Mouse (Mus musculus) liver, embryonic 15.5 days (tissue): ENCODE results near the gene Osbpl2. TPM values are rescaled to one million over a fixed set of nuclear protein-coding genes. Genes with fewer than 3 reads are reported as not detected.
"Not testable (repeated sequence)": the region's sequence is repeated elsewhere in the genome, so short reads cannot be mapped to it uniquely, and the experiment has no call there.

Experiments used
- ATAC-seq: fragments of 200-750 bp; cut with Nextera tagmentation; 2 replicates; pipeline ENCODE4 v1.8.0; 2017; ENCODE audit warnings: moderate number of reproducible peaks, mild to moderate bottlenecking, moderate library complexity; ENCODE audit not compliant: insufficient read depth
- H3K27ac ChIP-seq: fragments of 300-500 bp; sonication (generic); replicated peaks from 2 replicates; pipeline ENCODE4 v1.5.1; 2015; ENCODE audit warnings: mild to moderate bottlenecking, inconsistent platforms
- H3K27me3 ChIP-seq: fragments of 300-500 bp; sonication (generic); 2 replicates; pipeline ENCODE4 v1.6.1; 2015; ENCODE audit warnings: mild to moderate bottlenecking, inconsistent platforms
- H3K36me3 ChIP-seq: fragments of 300-500 bp; sonication (generic); replicated peaks from 2 replicates; pipeline ENCODE4 v1.6.1; 2015; ENCODE audit warnings: moderate library complexity, mild to moderate bottlenecking, inconsistent platforms
- H3K4me1 ChIP-seq: fragments of 300-500 bp; sonication (generic); replicated peaks from 2 replicates; pipeline ENCODE4 v1.6.1; 2015; ENCODE audit warnings: inconsistent platforms
- H3K4me2 ChIP-seq: fragments of 300-500 bp; sonication (generic); 2 replicates; pipeline ENCODE4 v1.6.1; 2015; ENCODE audit warnings: moderate library complexity, mild to moderate bottlenecking, inconsistent platforms
- H3K4me3 ChIP-seq: fragments of 300-500 bp; sonication (generic); replicated peaks from 2 replicates; pipeline ENCODE4 v1.5.1; 2015; ENCODE audit warnings: mild to moderate bottlenecking, inconsistent platforms
- H3K9ac ChIP-seq: fragments of 300-500 bp; sonication (generic); 2 replicates; pipeline ENCODE4 v1.6.1; 2015; ENCODE audit warnings: moderate library complexity, mild to moderate bottlenecking, inconsistent platforms
- H3K9me3 ChIP-seq: fragments of 300-500 bp; sonication (generic); replicated peaks from 2 replicates; pipeline ENCODE4 v1.6.1; 2016; ENCODE audit warnings: inconsistent platforms
- WGBS: fragments of 180-500 bp; shearing (Covaris S2); methylation state at CpG from one replicate; pipeline ENCODE4 v1.1.7; 2015; ENCODE audit warnings: mixed read lengths; ENCODE audit not compliant: insufficient replicate concordance; 5-methylcytosine and 5-hydroxymethylcytosine counted together
- polyA plus RNA-seq: library from polyadenylated mRNA; unstranded; fragments of >200 nt; fragmentation: Nextera tagmentation; extraction: Ambion mirVana; gene quantifications from 2 replicates; pipeline ENCODE4 v1.2.1, GENCODE M21; 2015

Osbpl2 gene
- polyA plus RNA-seq, 1 experiment from 2014 or later, result 9.4 TPM

DNA sequence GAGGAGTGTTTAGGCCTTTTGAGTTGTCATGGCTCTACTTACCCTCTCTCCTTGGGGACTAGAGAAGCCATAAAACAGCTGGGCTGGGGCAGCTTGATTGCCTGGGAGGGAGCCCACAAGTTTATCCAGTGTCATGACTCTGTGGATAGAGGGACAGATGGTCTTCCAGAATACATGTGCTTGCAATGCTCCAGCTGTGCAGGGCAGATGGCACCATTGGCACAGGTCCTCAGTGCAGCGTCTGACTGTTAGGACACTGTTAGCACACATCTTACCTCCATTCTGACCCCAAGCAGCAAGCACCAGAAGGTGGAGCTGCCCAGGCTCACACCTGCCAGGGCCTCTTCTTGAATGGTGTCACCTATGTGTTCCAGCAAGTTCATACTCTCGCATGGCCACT is 46.7 kb downstream of the Osbpl2 start:
- H3K4me1 ChIP-seq, result peaks cover 6% of the 10 kb centered on the region
- ATAC-seq, result no peak
- no peak overlapping the region for H3K4me2 ChIP-seq
- 78% methylated on average over 2 of the region's 2 CpGs for WGBS
- no peak overlapping the region for H3K9ac ChIP-seq
- H3K4me3 ChIP-seq, result no peak overlapping the region
- no peak overlapping the region for H3K27ac ChIP-seq
- no peaks in the 10 kb centered on the region for H3K27me3 ChIP-seq
- H3K9me3 ChIP-seq, result no peaks in the 10 kb centered on the region
- peaks cover 16% of the 10 kb centered on the region; the same call in 1 of the 2 replicates for H3K36me3 ChIP-seq

GRCm38 (mm10) chr2:180166869-180167268 is 47.8 kb downstream of the Osbpl2 start:
- no peak overlapping the region for H3K27ac ChIP-seq
- no peak overlapping the region for H3K4me2 ChIP-seq
- peaks cover 9% of the 10 kb centered on the region for H3K4me1 ChIP-seq
- no peak overlapping the region for H3K4me3 ChIP-seq
- H3K27me3 ChIP-seq, result no peaks in the 10 kb centered on the region
- H3K9ac ChIP-seq, result no peak overlapping the region
- ATAC-seq, result no peak
- peaks cover 9% of the 10 kb centered on the region; the same call in 1 of the 2 replicates for H3K36me3 ChIP-seq
- H3K9me3 ChIP-seq, result no peaks in the 10 kb centered on the region
- WGBS, result 67% methylated on average over 2 of the region's 2 CpGs

DNA sequence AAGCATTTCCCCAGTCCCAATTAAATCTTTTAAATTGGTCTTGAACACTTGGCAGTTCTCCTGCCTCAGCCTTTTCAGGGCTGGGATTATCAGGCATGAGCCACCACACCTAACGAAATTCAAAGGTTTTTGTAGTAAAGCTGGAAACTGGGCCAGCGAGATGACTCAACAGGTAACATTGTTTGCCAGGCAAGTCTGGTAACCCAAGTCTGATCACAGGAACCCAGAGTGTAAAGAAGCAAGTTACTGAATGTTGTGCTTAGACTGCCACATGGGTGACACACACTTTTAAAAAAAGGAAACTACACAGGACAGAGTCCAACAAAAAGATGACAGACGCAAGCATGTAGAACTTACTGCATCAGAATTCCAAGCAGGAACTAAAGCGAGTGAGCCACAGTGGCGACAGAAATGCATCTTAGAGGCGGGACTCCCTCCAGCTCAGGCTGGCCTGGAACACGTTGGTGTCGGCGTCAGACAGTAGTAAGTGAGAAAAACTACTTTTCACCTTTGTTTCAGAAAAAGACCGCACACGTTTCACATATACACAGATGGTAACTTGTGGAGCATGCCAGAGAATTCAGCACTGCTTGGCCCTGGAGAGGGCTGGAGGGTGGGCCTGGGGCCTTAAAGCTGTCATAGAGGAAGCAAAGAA is 51.2 kb downstream of the Osbpl2 start:
- ATAC-seq, result no peak
- H3K27ac ChIP-seq, result no peak overlapping the region
- no peak overlapping the region for H3K9ac ChIP-seq
- H3K27me3 ChIP-seq, result no peaks in the 10 kb centered on the region
- no peaks in the 10 kb centered on the region for H3K9me3 ChIP-seq
- peaks cover 25% of the 10 kb centered on the region for H3K36me3 ChIP-seq
- 77% methylated on average over 11 of the region's 11 CpGs for WGBS
- H3K4me3 ChIP-seq, result peak overlapping the region; percentile 97; the same call in 1 of the 2 replicates
- peak overlapping the region; percentile 93; the same call in 1 of the 2 replicates for H3K4me2 ChIP-seq
- H3K4me1 ChIP-seq, result peaks cover 25% of the 10 kb centered on the region

DNA sequence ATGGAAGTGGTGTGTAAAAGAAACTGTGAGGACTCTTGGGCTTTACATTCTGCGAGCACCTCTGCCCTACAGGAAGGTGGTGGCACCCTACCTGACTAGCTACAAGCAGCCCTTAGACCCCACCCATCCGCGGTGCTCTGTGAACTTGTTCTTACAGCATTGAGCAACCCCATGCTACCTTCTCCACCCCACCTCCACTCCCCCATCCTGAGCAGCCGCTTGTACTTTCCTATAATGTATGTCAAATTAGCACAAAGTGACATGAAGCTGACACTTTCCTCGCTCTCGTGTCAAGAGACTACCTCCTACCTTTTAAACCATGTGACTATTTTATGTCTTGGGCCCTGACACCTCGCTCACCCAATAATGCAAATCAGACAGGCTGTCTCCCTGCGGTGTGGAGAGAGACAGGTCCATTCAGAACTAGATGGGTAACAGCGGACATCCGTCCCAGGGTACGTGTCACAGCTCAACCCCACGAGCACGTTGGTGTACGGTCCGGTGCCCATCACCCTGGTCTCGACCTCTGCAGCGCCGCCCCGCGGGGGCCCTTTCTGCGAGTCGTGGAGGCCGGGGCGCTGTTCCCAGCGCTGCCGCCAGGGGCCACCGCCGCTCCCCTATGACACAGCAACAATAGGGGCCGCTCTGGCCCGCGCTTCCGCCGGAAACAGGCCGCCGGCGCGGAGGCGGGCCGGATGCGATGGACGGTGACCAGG is 51.9 kb downstream of the Osbpl2 start, which contains the start of gene Adrm1:
TSS of gene Adrm1 (plus strand) at position 680 of the 716 bp plus-strand sequence.
- ATAC-seq, result peak; percentile 97
- H3K9me3 ChIP-seq, result no peaks in the 10 kb centered on the region
- WGBS, result 4% methylated on average over 41 of the region's 41 CpGs
- no peaks in the 10 kb centered on the region for H3K27me3 ChIP-seq
- peak within 1 kb of the TSS; percentile 93 for H3K27ac ChIP-seq
- peaks cover 25% of the 10 kb centered on the region for H3K4me1 ChIP-seq
- H3K9ac ChIP-seq, result peak within 1 kb of the TSS; percentile 97
- peaks cover 32% of the 10 kb centered on the region for H3K36me3 ChIP-seq
- H3K4me3 ChIP-seq, result peak within 1 kb of the TSS; percentile 97
- H3K4me2 ChIP-seq, result peak within 1 kb of the TSS; percentile 93

- Histone ChIP-seq H3K9me3 (no peaks in the 10 kb centered on the region), H3K36me3 (peaks cover 38% of the 10 kb centered on the region), H3K27me3 (no peaks in the 10 kb centered on the region), H3K4me3 (peak overlapping the region; percentile 97), H3K4me2 (peak overlapping the region; percentile 93), H3K27ac (peak overlapping the region; percentile 93), H3K4me1 (peaks cover 25% of the 10 kb centered on the region), H3K9ac (peak overlapping the region; percentile 97)
- ATAC-seq, result peak; percentile 78
- WGBS, result under 1% methylated on average over 72 of the region's 80 CpGs
These were observed 52.5 kb downstream of the Osbpl2 start for GRCm38 (mm10) chr2:180171522-180172070.

- peak overlapping the region; percentile 93 for H3K4me2 ChIP-seq
- H3K9me3 ChIP-seq, result no peaks in the 10 kb centered on the region
- peak overlapping the region; percentile 24; the same call in 1 of the 2 replicates for H3K27ac ChIP-seq
- peaks cover 43% of the 10 kb centered on the region for H3K36me3 ChIP-seq
- 2% methylated on average over 9 of the region's 9 CpGs for WGBS
- H3K4me3 ChIP-seq, result peak overlapping the region; percentile 97
- no peak for ATAC-seq
- peak overlapping the region; percentile 97 for H3K9ac ChIP-seq
- no peaks in the 10 kb centered on the region for H3K27me3 ChIP-seq
- peaks cover 25% of the 10 kb centered on the region for H3K4me1 ChIP-seq
These were observed 53.0 kb downstream of the Osbpl2 start for GRCm38 (mm10) chr2:180172152-180172551.

GRCm38 (mm10) chr2:180173163-180173562 is 54.1 kb downstream of the Osbpl2 start:
- Histone ChIP-seq H3K27me3 (no peaks in the 10 kb centered on the region), H3K27ac (no peak overlapping the region), H3K9ac (peak overlapping the region; percentile 97), H3K36me3 (peaks cover 54% of the 10 kb centered on the region), H3K9me3 (no peaks in the 10 kb centered on the region), H3K4me1 (peaks cover 25% of the 10 kb centered on the region), H3K4me3 (peak overlapping the region; percentile 97), H3K4me2 (peak overlapping the region; percentile 93)
- no peak for ATAC-seq
- 44% methylated on average over 4 of the region's 4 CpGs for WGBS

- Histone ChIP-seq H3K4me2 (peak overlapping the region; percentile 93), H3K4me1 (peaks cover 25% of the 10 kb centered on the region), H3K36me3 (peaks cover 59% of the 10 kb centered on the region), H3K9ac (peak overlapping the region; percentile 97; the same call in 1 of the 2 replicates)
- WGBS, result 83% methylated on average over 8 of the region's 8 CpGs
- not testable (repeated sequence) for H3K27ac ChIP-seq, H3K9me3 ChIP-seq, H3K27me3 ChIP-seq, H3K4me3 ChIP-seq, ATAC-seq
These were observed 54.6 kb downstream of the Osbpl2 start for GRCm38 (mm10) chr2:180173711-180174110.

GRCm38 (mm10) chr2:180174121-180174520 is 55.0 kb downstream of the Osbpl2 start:
- WGBS, result 92% methylated on average over 5 of the region's 5 CpGs
- Histone ChIP-seq H3K4me1 (peaks cover 25% of the 10 kb centered on the region), H3K4me3 (no peak overlapping the region), H3K9me3 (no peaks in the 10 kb centered on the region), H3K27me3 (no peaks in the 10 kb centered on the region), H3K27ac (no peak overlapping the region), H3K4me2 (no peak overlapping the region), H3K36me3 (peaks cover 63% of the 10 kb centered on the region), H3K9ac (no peak overlapping the region)
- ATAC-seq, result no peak

- Histone ChIP-seq H3K27me3 (no peaks in the 10 kb centered on the region), H3K4me2 (no peak overlapping the region), H3K4me3 (no peak overlapping the region), H3K4me1 (peaks cover 20% of the 10 kb centered on the region), H3K27ac (no peak overlapping the region), H3K9me3 (no peaks in the 10 kb centered on the region), H3K9ac (no peak overlapping the region), H3K36me3 (peaks cover 64% of the 10 kb centered on the region)
- whole genome bisulfite sequencing, result 81% methylated on average over 7 of the region's 7 CpGs
- ATAC-seq, result no peak
These were observed 56.6 kb downstream of the Osbpl2 start for GRCm38 (mm10) chr2:180175725-180176124.

DNA sequence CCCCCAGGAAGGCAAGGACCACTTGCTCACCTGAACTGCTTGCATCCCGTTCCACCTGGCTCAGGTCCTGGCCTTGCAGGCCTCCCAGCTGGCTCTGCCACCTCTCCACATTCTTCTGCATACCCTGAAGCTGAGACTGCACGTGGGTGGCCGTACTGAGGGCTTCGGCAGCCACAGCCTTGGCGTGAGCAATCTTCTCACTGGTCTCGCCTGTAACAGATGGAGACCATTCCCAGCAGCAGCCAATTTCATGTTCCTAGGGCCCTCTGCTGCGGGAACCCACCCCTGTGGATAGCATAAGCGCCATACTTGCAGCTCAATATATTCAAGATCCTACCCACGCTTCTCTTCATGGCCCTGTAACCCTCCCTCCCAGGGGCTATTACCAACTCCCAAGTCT is 62.4 kb downstream of the Osbpl2 start:
- no peaks in the 10 kb centered on the region for H3K4me1 ChIP-seq
- no peak for ATAC-seq
- no peak overlapping the region for H3K9ac ChIP-seq
- 73% methylated on average over 9 of the region's 9 CpGs for WGBS
- H3K27ac ChIP-seq, result no peak overlapping the region
- peaks cover 26% of the 10 kb centered on the region for H3K36me3 ChIP-seq
- no peaks in the 10 kb centered on the region for H3K27me3 ChIP-seq
- H3K9me3 ChIP-seq, result no peaks in the 10 kb centered on the region
- no peak overlapping the region for H3K4me3 ChIP-seq
- H3K4me2 ChIP-seq, result no peak overlapping the region
